Mouse (Mus musculus) heart, embryonic 14.5 days (tissue): ENCODE measurements around the gene Cyp3a16. TPM values are rescaled to one million over a fixed set of nuclear protein-coding genes. Genes with fewer than 3 reads are reported as not detected.
"Not testable (repeated sequence)": the region's sequence is repeated elsewhere in the genome, so short reads cannot be mapped to it uniquely, and the experiment has no call there.

Experiments used
- ATAC-seq: fragments of 200-750 bp; cut with Nextera tagmentation; 2 replicates; pipeline ENCODE4 v1.8.0; 2017; ENCODE audit warnings: low read depth, moderate TSS enrichment; ENCODE audit not compliant: insufficient number of reproducible peaks, insufficient read depth, low FRiP score
- H3K27ac ChIP-seq, 2 experiments: fragments of 200-500 bp in 1 of 2; fragments of 300-500 bp in 1 of 2; sonication (generic) in 1 of 2; replicated peaks in 1 of 2; 2 replicates each; pipeline ENCODE4 v1.5.1; 2012 to 2014; ENCODE audit warnings: low read depth in 2 of 2, low read length in 2 of 2, control low read depth in 1 of 2, mild to moderate bottlenecking in 1 of 2, mixed read lengths in 1 of 2; ENCODE audit not compliant: control insufficient read depth in 1 of 2, insufficient read depth in 1 of 2
- H3K27me3 ChIP-seq: fragments of 300-500 bp; sonication (generic); 2 replicates; pipeline ENCODE4 v1.6.1; 2014; ENCODE audit warnings: mild to moderate bottlenecking, low read length, control low read depth; ENCODE audit not compliant: control insufficient read depth, insufficient read depth
- H3K36me3 ChIP-seq: fragments of 300-500 bp; sonication (generic); 2 replicates; pipeline ENCODE4 v1.6.1; 2014; ENCODE audit warnings: mild to moderate bottlenecking, control low read depth, low read length, mixed read lengths; ENCODE audit not compliant: control insufficient read depth, insufficient read depth
- H3K4me1 ChIP-seq, 2 experiments: fragments of 200-500 bp in 1 of 2; fragments of 300-500 bp in 1 of 2; sonication (generic) in 1 of 2; 2 replicates each; pipeline ENCODE4 v1.6.1; 2012 to 2014; ENCODE audit warnings: low read length in 2 of 2, control low read depth in 1 of 2, mixed read lengths in 1 of 2; ENCODE audit not compliant: control insufficient read depth in 2 of 2, insufficient read depth in 2 of 2
- H3K4me2 ChIP-seq: fragments of 300-500 bp; sonication (generic); 2 replicates; pipeline ENCODE4 v1.6.1; 2014; ENCODE audit warnings: mild to moderate bottlenecking, low read length
- H3K4me3 ChIP-seq, 2 experiments: fragments of 200-500 bp in 1 of 2; fragments of 300-500 bp in 1 of 2; sonication (generic) in 1 of 2; 2 replicates each; pipeline ENCODE4 v1.5.1; 2012 to 2014; ENCODE audit warnings: low read length in 2 of 2, mild to moderate bottlenecking in 2 of 2, control low read depth in 1 of 2, low read depth in 1 of 2, moderate library complexity in 1 of 2; ENCODE audit not compliant: control insufficient read depth in 1 of 2, insufficient read depth in 1 of 2
- H3K9ac ChIP-seq: fragments of 300-500 bp; sonication (generic); 2 replicates; pipeline ENCODE4 v1.6.1; 2014; ENCODE audit warnings: mild to moderate bottlenecking, low read length
- H3K9me3 ChIP-seq: fragments of 300-500 bp; sonication (generic); 2 replicates; pipeline ENCODE4 v1.6.1; 2016; ENCODE audit warnings: low read length, control low read depth; ENCODE audit not compliant: control insufficient read depth
- WGBS: fragments of 180-500 bp; shearing (Covaris S2); extraction: QIAGEN DNeasy Blood & Tissue Kit; methylation state at CpG from one replicate; pipeline ENCODE4 v1.1.7; 2014; 5-methylcytosine and 5-hydroxymethylcytosine counted together
- polyA plus RNA-seq: library from polyadenylated mRNA; unstranded; fragments of >200 nt; fragmentation: Nextera tagmentation; extraction: Ambion mirVana; gene quantifications from 2 replicates; pipeline ENCODE4 v1.2.1, GENCODE M21; 2014

The Cyp3a16 gene
- not detected in 2 replicates for polyA plus RNA-seq

DNA sequence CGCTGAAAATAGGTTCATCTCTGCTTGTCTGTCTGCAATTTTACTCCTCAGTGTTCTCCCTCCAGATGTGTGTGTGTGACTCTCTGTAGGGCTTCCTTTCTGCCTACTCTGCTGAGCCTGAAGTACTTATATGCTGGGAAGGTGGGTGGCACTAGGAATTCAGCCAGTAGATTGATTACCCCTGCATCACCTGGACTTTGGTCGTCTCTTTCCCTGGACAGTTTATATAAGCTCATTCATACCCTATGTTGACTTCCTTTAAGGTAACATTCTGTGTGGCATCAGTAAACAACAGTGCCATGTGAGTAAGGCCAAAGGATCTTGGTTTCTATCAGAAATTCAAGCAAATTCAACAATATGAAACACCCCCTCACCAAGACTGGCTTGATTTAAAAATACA is at the start of gene Cyp3a16:
TSS of gene Cyp3a16 (minus strand) at position 101 of the 400 bp plus-strand sequence.
- not testable (repeated sequence) for H3K9ac ChIP-seq, H3K9me3 ChIP-seq, H3K27ac ChIP-seq, H3K4me3 ChIP-seq, H3K27me3 ChIP-seq, H3K4me2 ChIP-seq, H3K4me1 ChIP-seq, ATAC-seq, H3K36me3 ChIP-seq
- 49% methylated on average over 2 of the region's 2 CpGs for WGBS

DNA sequence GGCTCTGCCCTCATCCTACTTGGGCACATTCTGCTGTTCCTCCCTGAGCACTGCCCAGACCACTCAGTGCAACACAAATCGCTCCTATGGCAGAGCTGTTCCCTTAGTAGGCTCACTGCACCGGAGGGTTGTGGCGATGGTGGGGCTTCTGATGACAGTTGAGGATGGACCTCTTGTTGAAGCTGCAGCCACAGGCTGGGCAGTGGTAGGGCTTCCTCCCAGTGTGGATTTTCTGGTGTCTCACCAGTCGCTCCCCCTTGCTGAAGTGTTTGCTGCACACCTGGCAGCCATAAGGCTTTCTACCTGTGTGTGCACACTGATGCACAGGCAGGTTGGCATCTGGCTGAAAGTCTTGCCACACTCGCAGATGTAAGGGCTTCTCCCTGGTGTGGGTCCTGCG is 20.8 kb upstream of the Cyp3a16 start:
- no peak for ATAC-seq
- Histone ChIP-seq H3K4me2 (no peak overlapping the region), H3K9me3 (no peaks in the 10 kb centered on the region), H3K4me3 (no peak overlapping the region), H3K27ac (no peak overlapping the region), H3K27me3 (no peaks in the 10 kb centered on the region), H3K36me3 (no peaks in the 10 kb centered on the region), H3K4me1 (no peaks in the 10 kb centered on the region), H3K9ac (no peak overlapping the region)
- no CpG with 5 or more reads among the region's 6 CpGs for WGBS

DNA sequence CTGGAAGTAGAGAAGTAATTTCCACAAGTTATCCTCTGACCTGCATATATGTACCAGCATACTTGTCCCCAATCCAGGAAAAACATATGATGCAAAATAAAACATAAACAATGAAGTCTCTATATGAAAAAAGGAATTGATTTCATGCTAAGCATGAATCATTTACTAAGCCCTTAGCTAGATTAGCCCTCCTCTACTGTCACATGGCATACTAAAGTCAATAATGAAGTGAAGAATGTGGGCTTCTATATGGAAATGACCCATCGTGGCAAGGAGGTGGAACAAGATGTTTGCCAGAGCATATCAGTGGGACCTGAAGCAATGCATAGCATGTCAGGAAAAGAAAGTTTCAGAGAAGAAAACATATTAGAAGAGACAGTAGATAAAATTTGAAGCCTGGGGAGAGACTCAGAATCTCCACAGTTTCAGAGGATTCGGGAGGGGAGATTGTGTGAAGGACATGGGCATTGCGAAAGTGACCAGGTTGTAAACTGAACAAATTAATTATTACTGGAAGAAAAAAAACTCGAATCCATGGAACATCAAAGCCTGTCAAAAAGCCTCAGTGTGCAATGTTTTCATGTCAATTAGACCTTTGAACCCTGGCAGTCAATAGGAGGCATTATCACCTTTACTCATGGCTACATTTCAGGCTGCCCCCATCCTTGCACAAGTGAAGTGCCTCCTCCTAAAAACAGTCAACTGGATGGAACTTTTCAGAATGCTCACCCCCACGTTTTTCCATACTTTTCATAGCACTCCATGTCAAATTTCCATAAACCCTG is 5.0 kb downstream of the Cyp3a16 start:
- H3K27me3 ChIP-seq, result no peaks in the 10 kb centered on the region
- H3K27ac ChIP-seq, result no peak overlapping the region
- no peak overlapping the region for H3K4me3 ChIP-seq
- H3K9ac ChIP-seq, result no peak overlapping the region
- no peak overlapping the region for H3K4me2 ChIP-seq
- H3K4me1 ChIP-seq, result no peaks in the 10 kb centered on the region
- peaks cover 7% of the 10 kb centered on the region for H3K9me3 ChIP-seq
- 52% methylated on average over 5 of the region's 5 CpGs for WGBS
- ATAC-seq, result no peak
- H3K36me3 ChIP-seq, result no peaks in the 10 kb centered on the region

DNA sequence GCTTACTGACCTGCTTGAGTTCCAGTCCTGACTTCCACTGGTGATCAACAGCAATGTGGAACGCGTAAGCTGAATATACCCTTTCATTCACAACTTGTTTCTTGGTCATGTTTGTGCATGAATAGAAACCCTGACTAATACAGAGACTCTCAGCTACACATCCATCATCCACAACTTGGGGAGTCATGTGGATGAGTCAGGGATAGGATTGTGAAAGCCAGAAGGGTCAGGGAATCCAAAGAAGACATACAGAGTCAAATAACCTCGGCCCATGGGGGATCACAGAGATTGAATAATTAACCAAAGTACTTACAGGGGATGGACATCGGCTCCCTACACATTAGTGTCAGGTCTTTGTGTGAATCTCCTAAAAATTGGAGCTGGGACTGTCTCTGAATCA is 7.2 kb downstream of the Cyp3a16 start:
- Histone ChIP-seq H3K9ac (no peak overlapping the region), H3K27me3 (no peaks in the 10 kb centered on the region), H3K4me1 (no peaks in the 10 kb centered on the region), H3K36me3 (no peaks in the 10 kb centered on the region), H3K4me3 (no peak overlapping the region), H3K9me3 (0 out of 2 replicates have a peak, but pooled peaks cover 3% of the 10 kb centered on the region), H3K4me2 (no peak overlapping the region), H3K27ac (no peak overlapping the region)
- 74% methylated on average over 4 of the region's 4 CpGs for WGBS
- ATAC-seq, result no peak

DNA sequence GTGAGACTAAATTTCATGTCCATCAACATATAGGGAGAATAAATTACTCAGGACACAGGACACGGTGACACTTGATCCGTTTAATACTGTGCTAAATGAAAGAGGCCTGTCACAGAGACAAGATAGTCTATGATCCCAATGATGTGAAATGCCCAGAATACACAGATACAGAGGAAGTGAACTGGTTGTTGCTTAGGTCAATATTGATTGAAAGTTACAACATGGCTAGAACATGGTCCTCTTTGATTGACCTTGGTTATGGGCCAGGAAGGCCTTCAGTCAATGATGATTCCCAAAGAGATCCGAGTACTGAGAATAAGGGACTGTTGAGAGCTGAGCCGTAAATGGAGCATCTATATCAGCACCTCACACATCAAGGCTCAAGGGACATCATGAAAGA is 15.1 kb downstream of the Cyp3a16 start:
- WGBS, result 84% methylated on average over 4 of the region's 4 CpGs
- Histone ChIP-seq H3K9me3 (peaks cover 17% of the 10 kb centered on the region; the same call in 1 of the 2 replicates), H3K4me1 (no peaks in the 10 kb centered on the region), H3K27ac (no peak overlapping the region), H3K4me2 (no peak overlapping the region), H3K36me3 (no peaks in the 10 kb centered on the region), H3K27me3 (no peaks in the 10 kb centered on the region), H3K4me3 (no peak overlapping the region), H3K9ac (no peak overlapping the region)
- no peak for ATAC-seq

DNA sequence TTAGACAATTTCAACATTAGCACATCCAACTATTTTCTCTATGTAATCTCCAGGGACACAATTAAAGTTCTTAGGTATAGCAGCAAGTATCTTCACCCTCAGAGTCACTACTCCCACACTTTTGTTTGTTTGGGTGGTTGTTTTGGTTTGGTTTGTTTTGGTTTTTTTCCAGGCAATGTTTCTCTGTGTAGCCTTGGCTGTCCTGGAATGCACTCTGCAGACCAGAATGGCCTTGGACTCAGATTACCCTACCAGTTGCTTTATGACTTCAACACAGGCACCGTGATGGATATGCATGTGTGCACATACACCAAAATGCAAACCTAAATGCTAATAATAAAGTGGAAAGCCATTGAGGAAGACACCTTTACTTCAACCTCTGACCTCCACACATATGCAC is 35.8 kb downstream of the Cyp3a16 start:
- no peaks in the 10 kb centered on the region for H3K4me1 ChIP-seq
- no peak for ATAC-seq
- H3K9ac ChIP-seq, result no peak overlapping the region
- no peaks in the 10 kb centered on the region for H3K27me3 ChIP-seq
- H3K4me3 ChIP-seq, result no peak overlapping the region
- no peak overlapping the region for H3K4me2 ChIP-seq
- H3K36me3 ChIP-seq, result no peaks in the 10 kb centered on the region
- H3K27ac ChIP-seq, result no peak overlapping the region
- whole genome bisulfite sequencing, result 70% methylated on average over 1 of the region's 1 CpGs
- H3K9me3 ChIP-seq, result peaks cover 12% of the 10 kb centered on the region; the same call in 1 of the 2 replicates

DNA sequence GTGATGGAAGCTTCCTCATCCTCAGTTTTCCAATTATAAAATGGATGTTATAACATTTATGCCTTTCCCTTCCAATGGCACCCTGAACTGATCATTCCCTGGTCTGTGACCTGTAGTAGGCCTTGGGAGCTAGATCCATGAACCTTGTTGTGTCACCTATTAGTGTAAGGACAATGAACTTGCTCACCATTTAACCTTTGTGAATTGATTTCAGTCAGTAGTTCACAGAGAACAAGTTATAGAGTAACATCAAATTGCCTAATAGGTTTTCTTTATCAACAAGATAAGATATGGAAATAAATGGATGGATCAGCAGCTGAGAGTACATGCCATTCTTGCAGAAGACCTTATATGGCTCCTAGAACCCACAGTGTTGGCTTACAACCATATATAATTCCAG is 38.5 kb downstream of the Cyp3a16 start:
- Histone ChIP-seq H3K9ac (no peak overlapping the region), H3K4me3 (no peak overlapping the region), H3K9me3 (peaks cover 12% of the 10 kb centered on the region; the same call in 1 of the 2 replicates), H3K4me2 (no peak overlapping the region), H3K27ac (no peak overlapping the region), H3K36me3 (no peaks in the 10 kb centered on the region), H3K4me1 (no peaks in the 10 kb centered on the region), H3K27me3 (no peaks in the 10 kb centered on the region)
- no peak for ATAC-seq

DNA sequence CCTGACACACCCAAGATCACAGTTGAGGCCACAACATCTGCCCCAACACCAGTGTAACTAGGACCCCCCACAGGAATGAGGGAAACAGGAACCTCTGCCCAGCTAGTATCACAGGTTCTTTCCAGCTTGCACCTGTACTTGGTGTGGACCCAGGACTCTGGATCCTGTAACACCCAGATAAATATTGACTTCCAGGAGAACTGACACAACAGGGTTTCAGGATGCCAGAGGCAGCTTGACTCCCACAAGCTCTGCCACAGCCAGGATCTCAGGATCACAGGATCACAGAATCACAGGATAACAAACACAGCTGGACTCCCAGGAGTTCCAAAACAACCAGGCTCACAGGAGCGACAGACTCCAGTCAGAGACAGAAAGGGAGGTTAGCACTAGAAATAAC is 47.2 kb downstream of the Cyp3a16 start:
- WGBS, result 57% methylated on average over 1 of the region's 1 CpGs
- no peak for ATAC-seq

More for the DNA sequence above, 47.2 kb downstream of the Cyp3a16 start:
- Histone ChIP-seq H3K4me3 (no peak overlapping the region), H3K9ac (no peak overlapping the region), H3K27ac (no peak overlapping the region), H3K4me1 (no peaks in the 10 kb centered on the region), H3K36me3 (no peaks in the 10 kb centered on the region), H3K9me3 (peaks cover 11% of the 10 kb centered on the region), H3K4me2 (no peak overlapping the region), H3K27me3 (no peaks in the 10 kb centered on the region)
